Mouse (Mus musculus): ENCODE results near the gene Slc30a9. TPM values are rescaled to one million over a fixed set of nuclear protein-coding genes. Genes with fewer than 3 reads are reported as not detected.

Gene Slc30a9
- 83.0 and 85.4 TPM in 2 replicates for polyA plus RNA-seq (2016; fragmentation: Nextera tagmentation; extraction: Ambion mirVana)

GRCm38 (mm10) chr5:67306698-67307521, at the start of gene Slc30a9:
TSS of gene Slc30a9 (plus strand) at chr5:67306955.
- Histone ChIP-seq H3K4me1 (peaks cover 10% of the 10 kb centered on the region), H3K4me3 (peak within 1 kb of the TSS; percentile 99), H3K27ac (replicated peaks) (peak within 1 kb of the TSS; percentile 94), H3K27me3 (replicated peaks; ENCODE audit: low read depth, poor library complexity, severe bottlenecking) (no peaks in the 10 kb centered on the region), H3K36me3 (replicated peaks) (peaks cover 12% of the 10 kb centered on the region), H3K9me3 (no peaks in the 10 kb centered on the region)
- peak; percentile 94 for DNase-seq (ENCODE audit: low spot score)
- WGBS, result under 1% methylated on average over 83 of the region's 83 CpGs

- Histone ChIP-seq H3K27me3 (replicated peaks; ENCODE audit: low read depth, poor library complexity, severe bottlenecking) (no peaks in the 10 kb centered on the region), H3K36me3 (replicated peaks) (peaks cover 16% of the 10 kb centered on the region), H3K4me3 (no peak overlapping the region), H3K4me1 (peaks cover 14% of the 10 kb centered on the region), H3K9me3 (no peaks in the 10 kb centered on the region), H3K27ac (replicated peaks) (no peak overlapping the region)
- DNase-seq (ENCODE audit: low spot score), result no peak
- WGBS, result 87% methylated on average over 9 of the region's 9 CpGs
Measured at GRCm38 (mm10) chr5:67258473-67258872, 48.3 kb upstream of the Slc30a9 start.

- Histone ChIP-seq H3K36me3 (replicated peaks) (peaks cover 33% of the 10 kb centered on the region), H3K4me1 (peaks cover 14% of the 10 kb centered on the region), H3K4me3 (peak overlapping the region; percentile 89), H3K27me3 (replicated peaks; ENCODE audit: low read depth, poor library complexity, severe bottlenecking) (no peaks in the 10 kb centered on the region), H3K27ac (replicated peaks) (peak overlapping the region; percentile 96), H3K9me3 (no peaks in the 10 kb centered on the region)
- WGBS, result under 1% methylated on average over 9 of the region's 9 CpGs
- DNase-seq (ENCODE audit: low spot score), result no peak
Measured at GRCm38 (mm10) chr5:67260159-67260530, 46.6 kb upstream of the Slc30a9 start.

- peaks cover 39% of the 10 kb centered on the region for H3K36me3 ChIP-seq (replicated peaks)
- WGBS, result under 1% methylated on average over 67 of the region's 67 CpGs
- DNase-seq (ENCODE audit: low spot score), result peak; percentile 94
- H3K4me1 ChIP-seq, result peaks cover 14% of the 10 kb centered on the region
- H3K4me3 ChIP-seq, result peak within 1 kb of the TSS; percentile 89
- H3K9me3 ChIP-seq, result no peaks in the 10 kb centered on the region
- peak within 1 kb of the TSS; percentile 96 for H3K27ac ChIP-seq (replicated peaks)
- H3K27me3 ChIP-seq (replicated peaks; ENCODE audit: low read depth, poor library complexity, severe bottlenecking), result no peaks in the 10 kb centered on the region
Measured at GRCm38 (mm10) chr5:67260531-67261371, 46.0 kb upstream of the Slc30a9 start, which contains the start of gene Tmem33. TSS of gene Tmem33 (plus strand) at chr5:67260565.

GRCm38 (mm10) chr5:67262964-67263363, 43.8 kb upstream of the Slc30a9 start:
- Histone ChIP-seq H3K36me3 (replicated peaks) (peaks cover 61% of the 10 kb centered on the region), H3K4me3 (no peak overlapping the region), H3K27me3 (replicated peaks; ENCODE audit: low read depth, poor library complexity, severe bottlenecking) (no peaks in the 10 kb centered on the region), H3K4me1 (peaks cover 14% of the 10 kb centered on the region), H3K27ac (replicated peaks) (no peak overlapping the region), H3K9me3 (no peaks in the 10 kb centered on the region)
- 93% methylated on average over 7 of the region's 7 CpGs for WGBS
- DNase-seq (ENCODE audit: low spot score), result no peak

GRCm38 (mm10) chr5:67266106-67266505, 40.6 kb upstream of the Slc30a9 start:
- peaks cover 78% of the 10 kb centered on the region for H3K36me3 ChIP-seq (replicated peaks)
- H3K4me3 ChIP-seq, result no peak overlapping the region
- WGBS, result 91% methylated on average over 1 of the region's 1 CpGs
- peaks cover 8% of the 10 kb centered on the region for H3K4me1 ChIP-seq
- H3K27me3 ChIP-seq (replicated peaks; ENCODE audit: low read depth, poor library complexity, severe bottlenecking), result no peaks in the 10 kb centered on the region
- no peak for DNase-seq (ENCODE audit: low spot score)
- no peak overlapping the region for H3K27ac ChIP-seq (replicated peaks)
- H3K9me3 ChIP-seq, result no peaks in the 10 kb centered on the region

- no peaks in the 10 kb centered on the region for H3K4me1 ChIP-seq
- WGBS, result 90% methylated on average over 8 of the region's 8 CpGs
- no peaks in the 10 kb centered on the region for H3K9me3 ChIP-seq
- DNase-seq (ENCODE audit: low spot score), result no peak
- H3K27ac ChIP-seq (replicated peaks), result no peak overlapping the region
- H3K27me3 ChIP-seq (replicated peaks; ENCODE audit: low read depth, poor library complexity, severe bottlenecking), result no peaks in the 10 kb centered on the region
- no peak overlapping the region for H3K4me3 ChIP-seq
- H3K36me3 ChIP-seq (replicated peaks), result peaks cover 53% of the 10 kb centered on the region
Measured at GRCm38 (mm10) chr5:67269309-67269708, 37.4 kb upstream of the Slc30a9 start.

GRCm38 (mm10) chr5:67279407-67279806, 27.3 kb upstream of the Slc30a9 start:
- Histone ChIP-seq H3K9me3 (no peaks in the 10 kb centered on the region), H3K27me3 (replicated peaks; ENCODE audit: low read depth, poor library complexity, severe bottlenecking) (no peaks in the 10 kb centered on the region), H3K27ac (replicated peaks) (no peak overlapping the region), H3K4me3 (no peak overlapping the region), H3K4me1 (no peaks in the 10 kb centered on the region), H3K36me3 (replicated peaks) (peaks cover 65% of the 10 kb centered on the region)
- 94% methylated on average over 9 of the region's 9 CpGs for WGBS
- DNase-seq (ENCODE audit: low spot score), result no peak

GRCm38 (mm10) chr5:67279840-67280239, 26.9 kb upstream of the Slc30a9 start:
- DNase-seq (ENCODE audit: low spot score), result no peak
- Histone ChIP-seq H3K4me1 (no peaks in the 10 kb centered on the region), H3K27me3 (replicated peaks; ENCODE audit: low read depth, poor library complexity, severe bottlenecking) (no peaks in the 10 kb centered on the region), H3K27ac (replicated peaks) (no peak overlapping the region), H3K36me3 (replicated peaks) (peaks cover 70% of the 10 kb centered on the region), H3K9me3 (no peaks in the 10 kb centered on the region), H3K4me3 (no peak overlapping the region)
- WGBS, result 90% methylated on average over 4 of the region's 4 CpGs

- Histone ChIP-seq H3K9me3 (no peaks in the 10 kb centered on the region), H3K27me3 (replicated peaks; ENCODE audit: low read depth, poor library complexity, severe bottlenecking) (no peaks in the 10 kb centered on the region), H3K36me3 (replicated peaks) (peaks cover 75% of the 10 kb centered on the region)
Measured at GRCm38 (mm10) chr5:67280400-67280799, 26.4 kb upstream of the Slc30a9 start.

GRCm38 (mm10) chr5:67295029-67295428, 11.7 kb upstream of the Slc30a9 start:
- no peak overlapping the region for H3K27ac ChIP-seq (replicated peaks)
- H3K9me3 ChIP-seq, result no peaks in the 10 kb centered on the region
- WGBS, result 77% methylated on average over 3 of the region's 3 CpGs
- peaks cover 56% of the 10 kb centered on the region for H3K36me3 ChIP-seq (replicated peaks)
- no peak for DNase-seq (ENCODE audit: low spot score)
- H3K27me3 ChIP-seq (replicated peaks; ENCODE audit: low read depth, poor library complexity, severe bottlenecking), result no peaks in the 10 kb centered on the region
- no peak overlapping the region for H3K4me3 ChIP-seq
- no peaks in the 10 kb centered on the region for H3K4me1 ChIP-seq

More at GRCm38 (mm10) chr5:67280400-67280799, 26.4 kb upstream of the Slc30a9 start:
- 94% methylated on average over 4 of the region's 4 CpGs for WGBS
- Histone ChIP-seq H3K4me3 (no peak overlapping the region), H3K27ac (replicated peaks) (no peak overlapping the region), H3K4me1 (no peaks in the 10 kb centered on the region)
- DNase-seq (ENCODE audit: low spot score), result no peak

- 88% methylated on average over 6 of the region's 6 CpGs for WGBS
- Histone ChIP-seq H3K9me3 (no peaks in the 10 kb centered on the region), H3K4me3 (no peak overlapping the region), H3K27me3 (replicated peaks; ENCODE audit: low read depth, poor library complexity, severe bottlenecking) (no peaks in the 10 kb centered on the region), H3K36me3 (replicated peaks) (peaks cover 56% of the 10 kb centered on the region), H3K4me1 (no peaks in the 10 kb centered on the region), H3K27ac (replicated peaks) (no peak overlapping the region)
- DNase-seq (ENCODE audit: low spot score), result no peak
Measured at GRCm38 (mm10) chr5:67295682-67296081, 11.1 kb upstream of the Slc30a9 start.
